Mouse (Mus musculus) neural tube, embryonic 15.5 days (tissue): ENCODE measurements at regions not wholly inside any gene's neighbourhood (a gene's known extent, or its start where the extent isn't known, plus 50 kb on each side); places are given as distances from the start of the nearest gene placed in this dataset.
A peak's percentile ranks its signal among the peaks of the same experiment; 100 is the strongest.

Experiments
- ATAC-seq: fragments of 200-750 bp; cut with Nextera tagmentation; 2 replicates; pipeline ENCODE4 v1.8.0; 2017; ENCODE audit warnings: mild to moderate bottlenecking, moderate TSS enrichment, moderate library complexity; ENCODE audit not compliant: low FRiP score
- H3K27ac ChIP-seq: fragments of 300-500 bp; sonication (generic); replicated peaks from 2 replicates; pipeline ENCODE4 v1.5.1; 2015; ENCODE audit warnings: mild to moderate bottlenecking, inconsistent platforms
- H3K27me3 ChIP-seq: fragments of 300-500 bp; sonication (generic); replicated peaks from 2 replicates; pipeline ENCODE4 v1.6.1; 2015; ENCODE audit warnings: inconsistent platforms
- H3K36me3 ChIP-seq: fragments of 300-500 bp; sonication (generic); 2 replicates; pipeline ENCODE4 v1.6.1; 2015; ENCODE audit warnings: inconsistent platforms
- H3K4me1 ChIP-seq: fragments of 300-500 bp; sonication (generic); 2 replicates; pipeline ENCODE4 v1.6.1; 2015; ENCODE audit warnings: inconsistent platforms
- H3K4me2 ChIP-seq: fragments of 300-500 bp; sonication (generic); 2 replicates; pipeline ENCODE4 v1.6.1; 2015; ENCODE audit warnings: inconsistent platforms, mild to moderate bottlenecking, moderate library complexity
- H3K4me3 ChIP-seq: fragments of 300-500 bp; sonication (generic); replicated peaks from 2 replicates; pipeline ENCODE4 v1.5.1; 2015; ENCODE audit warnings: mild to moderate bottlenecking, inconsistent platforms
- H3K9ac ChIP-seq: fragments of 300-500 bp; sonication (generic); replicated peaks from 2 replicates; pipeline ENCODE4 v1.6.1; 2015; ENCODE audit warnings: mild to moderate bottlenecking, inconsistent platforms
- H3K9me3 ChIP-seq: fragments of 300-500 bp; sonication (generic); replicated peaks from 2 replicates; pipeline ENCODE4 v1.6.1; 2016; ENCODE audit warnings: inconsistent platforms
- WGBS: fragments of 180-500 bp; shearing (Covaris S2); methylation state at CpG from one replicate; pipeline ENCODE4 v1.1.7; 2015; ENCODE audit warnings: mixed read lengths; 5-methylcytosine and 5-hydroxymethylcytosine counted together

DNA sequence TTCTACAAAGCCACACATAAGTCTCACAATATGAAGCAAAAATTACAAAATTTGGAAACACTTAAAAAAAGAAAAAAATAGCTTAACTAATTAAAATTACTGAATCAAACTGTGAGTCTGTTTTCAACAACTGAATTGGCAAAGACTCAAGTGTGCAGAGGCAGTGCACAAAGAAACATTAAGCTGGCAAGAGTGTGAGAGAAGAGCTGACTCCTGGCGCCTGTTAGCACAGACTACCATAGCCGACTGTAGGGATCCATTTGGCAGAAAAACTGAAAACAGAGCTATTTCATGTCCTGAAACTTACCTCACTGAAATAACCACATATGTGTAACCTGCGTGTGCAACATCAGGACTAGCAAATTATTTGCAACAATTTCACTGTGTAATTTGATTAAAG lies 746.4 kb upstream of the Cypt12 start:
- peak; percentile 53; the same call in 1 of the 2 replicates for ATAC-seq
- 68% methylated on average over 3 of the region's 3 CpGs for WGBS
- H3K4me2 ChIP-seq: no peak overlapping the region

DNA sequence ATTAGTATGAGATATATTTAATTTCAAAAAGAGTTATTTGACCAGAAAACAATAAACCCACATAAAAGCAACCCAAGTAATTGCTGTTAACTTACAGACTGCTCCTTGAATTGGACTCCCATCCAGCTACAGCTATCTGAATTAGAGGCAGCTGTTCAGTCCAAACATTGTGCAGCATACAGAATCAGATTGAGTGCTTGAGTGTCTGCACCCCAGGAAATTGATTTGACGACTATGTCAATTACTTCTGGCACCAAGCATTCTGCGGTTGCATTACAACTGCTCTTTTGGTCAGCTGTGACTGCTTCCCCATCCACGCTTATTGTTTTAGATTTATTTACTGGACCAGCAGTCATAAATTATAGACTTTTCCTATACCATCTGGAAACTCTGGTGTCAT lies 734.2 kb upstream of the Cypt12 start:
- Histone ChIP-seq H3K4me2 (no peak overlapping the region), H3K36me3 (no peaks in the 10 kb centered on the region), H3K27me3 (no peaks in the 10 kb centered on the region), H3K9me3 (no peaks in the 10 kb centered on the region), H3K27ac (no peak overlapping the region), H3K9ac (no peak overlapping the region), H3K4me1 (no peaks in the 10 kb centered on the region), H3K4me3 (no peak overlapping the region)
- 35% methylated on average over 3 of the region's 3 CpGs for WGBS
- ATAC-seq: no peak

More for the DNA sequence above, 746.4 kb upstream of the Cypt12 start:
- no peaks in the 10 kb centered on the region for H3K4me1 ChIP-seq
- no peaks in the 10 kb centered on the region for H3K9me3 ChIP-seq
- H3K27me3 ChIP-seq: no peaks in the 10 kb centered on the region
- no peak overlapping the region for H3K27ac ChIP-seq
- no peak overlapping the region for H3K4me3 ChIP-seq
- H3K9ac ChIP-seq: no peak overlapping the region
- no peaks in the 10 kb centered on the region for H3K36me3 ChIP-seq

DNA sequence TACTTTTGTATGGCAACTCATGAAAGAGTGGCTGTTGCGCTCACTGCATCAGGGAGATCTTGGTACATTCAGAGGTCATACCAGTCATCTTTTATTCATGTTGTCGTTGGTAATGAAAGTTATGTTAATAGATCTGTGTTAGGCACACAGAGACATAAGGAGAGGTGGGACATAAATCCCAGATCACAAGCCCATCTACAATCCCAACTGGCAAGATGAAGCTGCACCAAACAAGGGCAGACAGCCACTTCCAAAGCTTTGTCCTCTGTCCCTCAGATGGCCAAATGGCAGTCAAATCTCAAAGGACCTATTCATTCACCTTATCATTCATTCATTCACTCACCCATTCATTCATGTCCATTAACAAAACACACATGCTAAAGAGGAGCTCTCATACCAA lies 731.4 kb upstream of the Cypt12 start:
- H3K9ac ChIP-seq: no peak overlapping the region
- no peak overlapping the region for H3K4me3 ChIP-seq
- H3K27me3 ChIP-seq: no peaks in the 10 kb centered on the region
- no peak overlapping the region for H3K4me2 ChIP-seq
- 31% methylated on average over 2 of the region's 2 CpGs for WGBS
- no peaks in the 10 kb centered on the region for H3K36me3 ChIP-seq
- no peak for ATAC-seq
- no peaks in the 10 kb centered on the region for H3K9me3 ChIP-seq
- no peaks in the 10 kb centered on the region for H3K4me1 ChIP-seq
- H3K27ac ChIP-seq: no peak overlapping the region

DNA sequence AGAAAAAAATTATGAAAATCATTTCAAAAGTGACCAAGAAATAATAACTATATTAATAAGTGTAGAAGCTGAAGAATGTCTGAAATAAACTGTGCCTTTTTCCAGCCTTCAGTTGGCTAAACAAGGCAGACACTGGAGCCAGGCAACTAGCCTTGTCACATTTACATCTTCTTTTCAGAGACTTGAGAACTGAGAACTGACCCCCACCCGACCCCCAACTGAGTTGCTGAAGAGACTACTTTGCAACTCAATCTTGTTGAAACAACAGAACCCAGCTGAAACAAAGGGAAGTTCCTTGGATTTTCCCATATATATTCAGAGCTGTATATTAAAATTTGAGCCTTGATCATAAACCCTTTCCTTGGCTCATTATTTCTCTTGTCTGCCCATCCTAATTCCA lies 709.8 kb upstream of the Cypt12 start:
- Histone ChIP-seq H3K4me2 (no peak overlapping the region), H3K27ac (no peak overlapping the region), H3K27me3 (no peaks in the 10 kb centered on the region), H3K9me3 (no peaks in the 10 kb centered on the region), H3K4me1 (no peaks in the 10 kb centered on the region), H3K9ac (no peak overlapping the region), H3K4me3 (no peak overlapping the region), H3K36me3 (no peaks in the 10 kb centered on the region)
- ATAC-seq: no peak
- 11% methylated on average over 1 of the region's 1 CpGs for WGBS

DNA sequence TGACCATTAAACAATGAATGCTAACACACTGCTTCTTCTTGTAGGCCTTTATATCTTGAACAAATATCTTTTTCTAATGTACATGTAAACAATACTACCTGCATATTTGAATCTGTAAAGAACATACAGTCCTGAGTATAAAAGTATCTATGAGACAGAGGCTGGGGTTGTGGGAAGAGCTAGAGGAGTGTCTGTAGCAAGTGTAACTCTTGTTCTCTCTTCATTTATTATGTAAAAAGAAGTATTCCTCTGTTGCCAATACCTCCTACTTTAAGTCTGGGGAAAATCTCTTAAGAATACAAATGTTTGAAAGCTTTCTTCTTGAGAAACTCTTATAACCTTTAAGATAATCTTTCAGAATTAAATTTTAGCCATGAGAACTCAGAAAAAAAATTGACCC lies 689.8 kb upstream of the Cypt12 start:
- ATAC-seq: no peak
- no peaks in the 10 kb centered on the region for H3K9me3 ChIP-seq
- H3K9ac ChIP-seq: no peak overlapping the region
- H3K27me3 ChIP-seq: no peaks in the 10 kb centered on the region
- no peaks in the 10 kb centered on the region for H3K4me1 ChIP-seq
- no peaks in the 10 kb centered on the region for H3K36me3 ChIP-seq
- H3K4me3 ChIP-seq: no peak overlapping the region
- H3K4me2 ChIP-seq: no peak overlapping the region
- H3K27ac ChIP-seq: no peak overlapping the region

DNA sequence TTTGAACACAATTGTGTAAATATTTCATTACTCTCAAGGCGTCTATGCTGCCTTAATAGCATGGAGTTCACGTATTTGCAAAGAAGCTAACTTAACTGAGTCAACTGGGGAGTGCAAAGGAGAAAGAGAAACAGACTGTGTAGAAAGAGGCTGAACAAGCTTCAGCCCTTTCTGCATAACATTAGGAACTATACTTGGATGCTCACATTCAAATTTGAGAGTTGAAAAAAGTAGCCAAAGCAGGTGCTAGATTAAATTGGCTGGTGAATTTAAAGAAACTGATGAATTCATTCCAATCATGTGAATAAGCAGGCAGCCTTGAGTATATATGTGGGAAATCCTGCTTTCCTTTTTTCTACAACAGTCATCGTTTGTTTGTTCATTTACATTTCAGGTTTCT lies 689.1 kb upstream of the Cypt12 start:
- ATAC-seq: no peak
- no peaks in the 10 kb centered on the region for H3K36me3 ChIP-seq
- H3K9me3 ChIP-seq: no peaks in the 10 kb centered on the region
- H3K4me3 ChIP-seq: no peak overlapping the region
- no peaks in the 10 kb centered on the region for H3K4me1 ChIP-seq
- no peak overlapping the region for H3K27ac ChIP-seq
- H3K9ac ChIP-seq: no peak overlapping the region
- H3K27me3 ChIP-seq: no peaks in the 10 kb centered on the region
- 84% methylated on average over 3 of the region's 3 CpGs for WGBS
- H3K4me2 ChIP-seq: no peak overlapping the region

DNA sequence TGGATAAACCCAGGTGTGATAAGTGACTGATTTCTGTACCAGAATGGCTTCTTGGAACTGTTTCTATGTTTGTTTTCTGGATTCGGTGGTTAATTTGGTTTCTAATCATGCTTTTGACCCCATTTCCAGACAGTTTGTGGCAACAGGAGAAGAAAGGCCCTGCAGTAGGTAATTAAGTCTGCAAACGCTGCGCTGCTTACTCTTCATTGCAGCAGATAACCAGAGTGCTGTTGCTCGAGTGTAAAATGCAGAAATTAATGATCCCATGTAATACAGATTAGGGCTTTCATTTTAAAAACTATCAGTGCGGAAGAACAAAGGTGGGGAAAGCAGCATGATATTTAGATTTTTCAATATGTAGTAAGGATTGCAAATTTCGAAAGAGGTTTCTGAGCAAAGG lies 667.0 kb upstream of the Cypt12 start:
- Histone ChIP-seq H3K4me2 (no peak overlapping the region), H3K27me3 (no peaks in the 10 kb centered on the region), H3K36me3 (no peaks in the 10 kb centered on the region), H3K4me1 (no peaks in the 10 kb centered on the region), H3K9ac (no peak overlapping the region), H3K9me3 (no peaks in the 10 kb centered on the region), H3K4me3 (no peak overlapping the region), H3K27ac (0 out of 2 replicates have a peak overlapping the region, but pooled peaks have one; percentile 0)
- 24% methylated on average over 6 of the region's 6 CpGs for WGBS
- peak; percentile 91 for ATAC-seq

DNA sequence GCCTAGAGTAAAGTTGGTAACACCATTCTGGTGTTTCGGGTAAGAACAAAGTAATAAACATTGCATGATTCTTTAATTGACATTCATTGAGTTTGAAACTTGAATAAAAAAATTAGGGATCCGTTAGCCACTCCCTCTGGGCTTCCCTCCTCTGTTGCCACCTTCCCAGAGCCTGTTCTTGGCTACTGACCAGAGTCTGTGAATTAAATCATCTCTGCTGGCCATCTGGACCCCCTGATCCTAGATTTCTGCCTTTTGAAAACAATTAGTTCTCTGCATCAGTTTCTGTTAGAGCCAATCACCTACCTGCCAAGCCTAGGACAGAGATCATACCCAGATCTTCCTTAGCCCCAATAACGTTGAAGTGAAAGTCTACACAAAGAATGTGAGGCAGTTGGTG lies 665.3 kb upstream of the Cypt12 start:
- no peak overlapping the region for H3K4me2 ChIP-seq
- H3K36me3 ChIP-seq: no peaks in the 10 kb centered on the region
- H3K9ac ChIP-seq: no peak overlapping the region
- H3K27me3 ChIP-seq: no peaks in the 10 kb centered on the region
- 85% methylated on average over 3 of the region's 3 CpGs for WGBS
- no peak for ATAC-seq
- H3K9me3 ChIP-seq: no peaks in the 10 kb centered on the region
- no peaks in the 10 kb centered on the region for H3K4me1 ChIP-seq
- H3K27ac ChIP-seq: no peak overlapping the region
- H3K4me3 ChIP-seq: no peak overlapping the region

DNA sequence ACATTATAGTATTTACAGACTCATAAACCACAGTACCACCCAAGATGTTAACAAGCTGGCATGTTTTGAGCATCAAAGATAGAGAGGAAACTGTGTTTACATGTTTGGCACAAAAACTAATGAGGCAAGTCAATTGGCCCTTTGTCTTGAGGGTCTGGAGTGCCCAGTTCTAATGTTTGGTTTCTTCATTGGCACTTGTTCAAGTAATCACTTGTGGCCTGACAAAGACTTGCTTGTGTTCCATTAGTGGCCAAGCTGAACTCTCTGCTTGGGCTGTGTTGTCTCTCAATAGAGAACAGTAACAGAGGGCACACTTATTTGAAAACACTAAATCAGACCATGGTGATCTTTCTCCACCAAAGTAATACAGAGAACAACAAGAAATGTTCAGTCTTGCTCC lies 630.7 kb upstream of the Cypt12 start:
- Histone ChIP-seq H3K27me3 (no peaks in the 10 kb centered on the region), H3K4me2 (no peak overlapping the region), H3K4me3 (no peak overlapping the region), H3K36me3 (no peaks in the 10 kb centered on the region), H3K4me1 (peaks cover 9% of the 10 kb centered on the region), H3K9me3 (no peaks in the 10 kb centered on the region), H3K27ac (no peak overlapping the region), H3K9ac (no peak overlapping the region)
- ATAC-seq: no peak

DNA sequence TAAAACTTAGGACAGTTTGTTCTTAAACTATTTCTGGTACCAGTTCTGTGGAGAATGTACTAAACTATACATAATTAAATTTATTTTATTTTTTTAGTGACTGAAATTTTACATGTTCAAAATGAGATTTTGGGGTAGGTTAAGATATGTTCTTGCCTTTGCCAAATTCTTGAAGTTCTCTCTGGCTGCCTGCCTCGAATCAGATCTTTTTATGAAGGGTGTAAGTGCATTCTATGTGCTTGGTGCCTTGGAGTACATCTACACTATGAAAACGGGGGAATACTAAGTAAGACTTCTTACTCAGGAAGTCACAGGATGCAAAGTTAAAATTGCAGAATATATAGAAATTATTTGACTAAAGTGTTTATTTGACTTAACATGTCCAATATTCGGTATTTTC lies 629.8 kb upstream of the Cypt12 start:
- Histone ChIP-seq H3K4me3 (no peak overlapping the region), H3K27ac (no peak overlapping the region), H3K27me3 (no peaks in the 10 kb centered on the region), H3K36me3 (no peaks in the 10 kb centered on the region), H3K9ac (no peak overlapping the region), H3K4me2 (no peak overlapping the region), H3K4me1 (peaks cover 9% of the 10 kb centered on the region), H3K9me3 (no peaks in the 10 kb centered on the region)
- WGBS: 86% methylated on average over 3 of the region's 3 CpGs
- no peak for ATAC-seq

DNA sequence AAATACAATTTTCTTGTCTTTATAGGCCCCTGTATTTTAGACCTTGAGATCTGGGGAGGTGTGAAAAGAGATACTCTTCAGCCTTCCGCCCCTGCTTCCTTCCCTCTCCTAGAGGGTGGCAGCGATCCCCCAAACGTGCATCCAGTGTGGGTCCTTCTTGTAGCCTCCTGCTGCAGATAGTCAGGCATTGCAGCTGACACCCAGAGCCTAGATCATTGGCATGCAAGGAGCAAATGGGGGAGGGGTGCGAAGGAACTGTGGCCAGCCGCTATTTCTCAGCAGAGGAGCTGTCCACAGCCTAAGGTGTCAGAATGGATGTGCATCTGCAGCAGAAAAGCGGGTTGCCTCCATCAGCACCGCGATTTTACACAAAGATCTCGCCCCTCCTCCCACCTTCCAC lies 629.0 kb upstream of the Cypt12 start:
- Histone ChIP-seq H3K9me3 (no peaks in the 10 kb centered on the region), H3K27ac (peak overlapping the region; percentile 84), H3K4me2 (peak overlapping the region; percentile 40), H3K4me1 (peaks cover 9% of the 10 kb centered on the region), H3K9ac (0 out of 2 replicates have a peak overlapping the region, but pooled peaks have one; percentile 5), H3K36me3 (no peaks in the 10 kb centered on the region), H3K4me3 (no peak overlapping the region), H3K27me3 (no peaks in the 10 kb centered on the region)
- peak; percentile 86 for ATAC-seq
- 12% methylated on average over 9 of the region's 9 CpGs for WGBS

DNA sequence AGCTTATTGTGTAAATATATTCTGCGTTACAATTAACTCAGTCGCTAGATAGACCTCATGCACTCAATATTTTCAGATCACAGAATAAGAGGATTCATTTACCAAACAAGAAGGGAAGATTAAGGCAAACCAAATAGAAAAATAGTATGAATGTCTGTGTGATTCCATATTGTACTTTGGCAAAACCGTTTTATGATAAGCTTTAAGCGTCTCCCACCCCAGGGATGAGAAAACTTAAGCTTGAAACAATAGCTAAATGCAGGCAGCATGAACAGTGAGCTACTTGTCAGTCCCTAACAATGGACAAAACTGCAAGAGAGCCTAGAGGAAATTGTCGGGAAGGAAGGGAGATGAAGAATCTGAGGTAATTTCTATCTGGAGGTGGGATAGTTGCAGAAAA lies 628.3 kb upstream of the Cypt12 start:
- no peak overlapping the region for H3K27ac ChIP-seq
- H3K9ac ChIP-seq: no peak overlapping the region
- H3K36me3 ChIP-seq: no peaks in the 10 kb centered on the region
- 49% methylated on average over 5 of the region's 5 CpGs for WGBS
- no peaks in the 10 kb centered on the region for H3K27me3 ChIP-seq
- no peak overlapping the region for H3K4me2 ChIP-seq
- H3K9me3 ChIP-seq: no peaks in the 10 kb centered on the region
- ATAC-seq: no peak
- H3K4me3 ChIP-seq: no peak overlapping the region
- peaks cover 9% of the 10 kb centered on the region for H3K4me1 ChIP-seq

DNA sequence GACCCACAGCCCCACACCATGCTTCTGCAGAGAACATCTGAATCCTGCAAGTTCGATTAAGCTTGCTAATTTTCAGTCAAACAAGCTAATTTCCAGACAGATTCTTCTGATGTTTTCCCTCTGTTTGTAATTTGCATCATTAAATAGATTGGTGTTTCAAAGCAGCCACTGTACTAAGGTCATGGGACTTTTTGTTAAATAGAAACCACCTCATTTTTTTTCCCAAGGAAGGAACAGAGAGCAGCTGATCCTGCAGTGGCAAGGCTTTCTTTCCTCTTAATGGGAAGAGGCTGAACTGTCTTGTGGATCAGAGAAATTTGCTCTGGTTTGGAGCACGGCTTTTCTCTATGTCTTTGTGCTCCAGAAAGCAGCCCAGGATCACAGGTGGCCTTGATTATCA lies 625.9 kb upstream of the Cypt12 start:
- Histone ChIP-seq H3K4me2 (peak overlapping the region; percentile 13; the same call in 1 of the 2 replicates), H3K9me3 (no peaks in the 10 kb centered on the region), H3K27ac (peak overlapping the region; percentile 62), H3K36me3 (no peaks in the 10 kb centered on the region), H3K4me3 (no peak overlapping the region), H3K27me3 (no peaks in the 10 kb centered on the region), H3K9ac (no peak overlapping the region), H3K4me1 (peaks cover 9% of the 10 kb centered on the region)
- ATAC-seq: no peak
- 29% methylated on average over 2 of the region's 2 CpGs for WGBS
